Mouse (Mus musculus): ENCODE measurements around the gene Vti1a.

DNA sequence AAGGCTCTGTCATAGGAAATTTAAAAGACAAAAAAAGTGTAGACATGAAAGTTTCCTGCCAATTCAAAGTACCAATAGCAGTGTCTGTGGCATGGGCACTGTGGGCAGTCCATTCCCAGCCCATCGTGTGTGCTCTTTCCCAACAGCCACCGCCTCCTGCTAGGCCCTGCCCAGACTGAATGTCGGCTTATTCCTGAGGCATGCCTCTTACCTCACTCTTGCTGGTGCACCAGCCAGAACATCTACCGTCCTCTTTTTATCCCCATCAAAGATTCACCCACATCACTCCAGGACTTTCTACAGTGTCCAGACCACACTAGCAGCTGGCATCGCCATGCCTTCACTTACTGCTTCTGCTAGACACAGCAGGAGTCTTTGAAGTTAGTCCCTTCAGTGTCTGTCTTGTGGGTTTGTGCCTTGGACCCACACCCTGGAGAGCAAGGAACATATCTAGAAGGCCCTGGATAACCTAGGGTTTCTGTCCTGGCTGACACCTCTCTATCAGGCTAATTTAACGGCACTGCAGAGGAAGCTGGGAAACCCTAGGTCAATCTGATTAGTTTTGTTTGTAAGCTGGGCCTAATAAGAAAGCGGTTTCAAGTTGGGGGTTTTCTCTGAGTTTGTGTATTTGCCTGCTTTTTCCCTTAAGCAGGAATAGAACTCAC lies 220.3 kb downstream of the Vti1a start:
- TF ChIP-seq POLR2A (IDR thresholded peaks at IDR 0.05; ENCODE audit: insufficient read depth, low read length) (no peak), CTCF (IDR thresholded peaks at IDR 0.05; ENCODE audit: low read depth, low read length) (no peak), EP300 (IDR thresholded peaks at IDR 0.05; ENCODE audit: insufficient read depth, low read depth, low read length) (no peak)
